Mouse (Mus musculus): Measurements from ENCODE around the gene Trim41.

The Trim41 gene

GRCm38 (mm10) chr11:48793184-48793583, 24.0 kb downstream of the Trim41 start:
- CTCF ChIA-PET: interaction anchor here (0.6 kb wide), 3 partner anchors 11 to 284 kb away, joined by 3 to 8 read pairs (median 3); no protein-coding TSS in a partner anchor

- CTCF ChIA-PET: interaction anchor here (0.6 to 1.2 kb wide), 2 partner anchors 36 to 67 kb away, joined by 4 read pairs; no protein-coding TSS in a partner anchor
These were observed 25.3 kb downstream of the Trim41 start for GRCm38 (mm10) chr11:48791894-48792293.

GRCm38 (mm10) chr11:48790946-48791345, 26.2 kb downstream of the Trim41 start:
- CTCF ChIA-PET: interaction anchor here (0.6 to 1.7 kb wide), 3 partner anchors 10 to 68 kb away, joined by 3 to 6 read pairs (median 4); no protein-coding TSS in a partner anchor

- CTCF ChIA-PET: interaction anchor here (0.6 to 1.7 kb wide), 5 partner anchors 11 to 317 kb away, joined by 3 to 14 read pairs (median 5); no protein-coding TSS in a partner anchor
These were observed 27.0 kb downstream of the Trim41 start for GRCm38 (mm10) chr11:48789973-48790823.

GRCm38 (mm10) chr11:48789215-48789614, 27.9 kb downstream of the Trim41 start:
- CTCF ChIA-PET: interaction anchor here (0.7 to 1.7 kb wide), 6 partner anchors 8 to 70 kb away, joined by 3 to 7 read pairs (median 5); partner anchors contain the start of gene Rack1

GRCm38 (mm10) chr11:48788311-48789089, 28.7 kb downstream of the Trim41 start:
- CTCF ChIA-PET: interaction anchor here (0.6 to 1.2 kb wide), 7 partner anchors 9 to 320 kb away, joined by 3 to 12 read pairs (median 5); partner anchors contain the start of gene Rack1

- CTCF ChIA-PET: interaction anchor here (0.5 to 1.2 kb wide), 2 partner anchors 10 to 61 kb away, joined by 3 to 4 read pairs; no protein-coding TSS in a partner anchor
These were observed 29.5 kb downstream of the Trim41 start for GRCm38 (mm10) chr11:48787455-48788211.

GRCm38 (mm10) chr11:48782243-48782642, 34.9 kb downstream of the Trim41 start:
- CTCF ChIA-PET: interaction anchor here (0.6 kb wide), 1 partner anchor 11 kb away, joined by 3 read pairs; no protein-coding TSS in a partner anchor

- CTCF ChIA-PET: interaction anchor here (0.8 to 1.4 kb wide), 3 partner anchors 10 to 79 kb away, joined by 3 to 5 read pairs (median 3); no protein-coding TSS in a partner anchor
These were observed 37.7 kb downstream of the Trim41 start for GRCm38 (mm10) chr11:48779450-48779849.

- CTCF ChIA-PET: interaction anchor here (0.7 kb wide), 1 partner anchor 82 kb away, joined by 3 read pairs; no protein-coding TSS in a partner anchor
These were observed 39.9 kb downstream of the Trim41 start for GRCm38 (mm10) chr11:48777303-48777702.

GRCm38 (mm10) chr11:48776664-48777063, 40.5 kb downstream of the Trim41 start:
- CTCF ChIA-PET: no interaction called here

GRCm38 (mm10) chr11:48775483-48775882, 41.7 kb downstream of the Trim41 start:
- CTCF ChIA-PET: interaction anchor here (0.6 kb wide), 1 partner anchor 10 kb away, joined by 4 read pairs; no protein-coding TSS in a partner anchor

- CTCF ChIA-PET: interaction anchor here (0.5 to 0.7 kb wide), 7 partner anchors 9 to 1655 kb away, joined by 3 to 8 read pairs (median 6); no protein-coding TSS in a partner anchor
These were observed 42.5 kb downstream of the Trim41 start for GRCm38 (mm10) chr11:48774443-48775298.

- CTCF ChIA-PET: interaction anchor here (0.6 kb wide), 3 partner anchors 337 to 1648 kb away, joined by 3 to 12 read pairs (median 4); no protein-coding TSS in a partner anchor
These were observed 45.5 kb downstream of the Trim41 start for GRCm38 (mm10) chr11:48771691-48772090.

GRCm38 (mm10) chr11:48767195-48767876, 49.8 kb downstream of the Trim41 start:
- CTCF ChIA-PET: no interaction called here

GRCm38 (mm10) chr11:48764119-48764518, 53.0 kb downstream of the Trim41 start:
- CTCF ChIA-PET: no interaction called here

- CTCF ChIA-PET: no interaction called here
These were observed 58.1 kb downstream of the Trim41 start for GRCm38 (mm10) chr11:48759021-48759420.

Measured in spleen, embryonic (tissue).